Mouse (Mus musculus) neutrophil, adult 5-6 weeks (primary cell): ENCODE measurements around the gene Cd47. TPM values are rescaled to one million over a fixed set of nuclear protein-coding genes. Genes with fewer than 3 reads are reported as not detected.
A peak's percentile ranks its signal among the peaks of the same experiment; 100 is the strongest.

ENCODE experiments used
- ATAC-seq: fragments of 151-379, 151-347 bp; 2 replicates; pipeline ENCODE4 v1.8.0; 2017; ENCODE audit warnings: mild to moderate bottlenecking, moderate TSS enrichment; ENCODE audit not compliant: insufficient number of reproducible peaks, poor library complexity, low FRiP score, severe bottlenecking; ENCODE audit errors: extremely low read depth
- total RNA-seq: library from RNA; stranded (forward); fragments of 200-1000 nt; gene quantifications from 2 replicates; pipeline ENCODE4 v1.2.3, GENCODE M21; 2017

Cd47 gene
- total RNA-seq, 1 experiment from 2014 or later: 119 TPM

- no peak for ATAC-seq
These were observed 156.4 kb downstream of the Cd47 start for GRCm38 (mm10) chr16:49956531-49957302.

GRCm38 (mm10) chr16:49958900-49959436 is 158.6 kb downstream of the Cd47 start:
- no peak for ATAC-seq

GRCm38 (mm10) chr16:49962305-49962704 is 162.0 kb downstream of the Cd47 start:
- ATAC-seq: peak; percentile 51; the same call in 1 of the 2 replicates

GRCm38 (mm10) chr16:49964321-49964986 is 164.1 kb downstream of the Cd47 start:
- ATAC-seq: no peak

Other genes with a start within 250 kb of the Cd47 start
- gene Ift57, start 101.3 kb upstream of the Cd47 start, total RNA-seq: 8.3 and 20.1 TPM in 2 replicates